ENCODE assay signal across 12 mouse cellular contexts in genomic region chr7:112268761-112269425, GRCm38 (mm10). TPM values are rescaled to one million over a fixed set of nuclear protein-coding genes. Genes with fewer than 3 reads are reported as not detected.
DNase-seq lines count a peak whose midpoint lies in the region; ATAC-seq lines count a peak whose summit lies in the region.
"Had no signal": no experiment of that assay in that cellular context is flagged by ENCODE, and none has a peak within 500 bp of the region (broad histone marks: within the 10 kb centered on the region; RNA-seq: fewer than 3 reads in every experiment).

No protein-coding gene starts in this region.

- 76% methylated on average over 15 of the region's 15 CpGs for WGBS in embryonic facial prominence, embryonic 13.5 days
- WGBS in embryonic facial prominence, embryonic 10.5 days, result 88% methylated on average over 15 of the region's 15 CpGs
- 30% methylated on average over 15 of the region's 15 CpGs for WGBS in heart, embryonic 15.5 days
- 45% methylated on average over 15 of the region's 15 CpGs for WGBS in lung, embryonic 16.5 days

- no peak overlapping the region for H3K9ac ChIP-seq in embryonic facial prominence, embryonic 13.5 days
- H3K9ac ChIP-seq in heart, embryonic 15.5 days, result peak overlapping the region; percentile 39
- peak overlapping the region; percentile 49; the same call in 1 of the 2 replicates for H3K9ac ChIP-seq in lung, embryonic 16.5 days (ENCODE audit: low read length)
- H3K9ac ChIP-seq: kidney, embryonic 15.5 days had no signal

- H3K4me3 ChIP-seq in embryonic facial prominence, embryonic 13.5 days, result no peak overlapping the region
- H3K4me3 ChIP-seq in embryonic facial prominence, embryonic 10.5 days, result no peak overlapping the region
- no peak overlapping the region for H3K4me3 ChIP-seq in heart, embryonic 15.5 days
- no peak overlapping the region for H3K4me3 ChIP-seq in lung, embryonic 16.5 days (ENCODE audit: low read length)
- H3K4me3 ChIP-seq: kidney, embryonic 15.5 days had no signal

- H3K4me1 ChIP-seq in embryonic facial prominence, embryonic 13.5 days, result peaks cover 30% of the 10 kb centered on the region
- H3K4me1 ChIP-seq in embryonic facial prominence, embryonic 10.5 days, result peaks cover 10% of the 10 kb centered on the region
- peaks cover 96% of the 10 kb centered on the region for H3K4me1 ChIP-seq in heart, embryonic 15.5 days (replicated peaks)
- H3K4me1 ChIP-seq in lung, embryonic 16.5 days (replicated peaks; ENCODE audit: control insufficient read depth, insufficient read depth, low read length), result peaks cover 47% of the 10 kb centered on the region

- DNase-seq in embryonic facial prominence, embryonic 10.5 days (ENCODE audit: low spot score), result no peak
- DNase-seq in heart, adult 11 months, result no peak
- no peak for DNase-seq in lung, postnatal 25 days (ENCODE audit: low spot score)
- DNase-seq in telencephalon, adult 2 months (ENCODE audit: low read depth, low spot score), result peak; percentile 32
- DNase-seq in cerebellum, postnatal 36 days, result no peak
- DNase-seq: adrenal gland, postnatal 10 days; cerebellum, adult 9-10 months; thymus, postnatal 14 days had no signal

- H3K9me3 ChIP-seq in embryonic facial prominence, embryonic 13.5 days, result no peaks in the 10 kb centered on the region
- no peaks in the 10 kb centered on the region for H3K9me3 ChIP-seq in embryonic facial prominence, embryonic 10.5 days
- no peaks in the 10 kb centered on the region for H3K9me3 ChIP-seq in heart, embryonic 15.5 days (replicated peaks)
- H3K9me3 ChIP-seq in lung, embryonic 16.5 days (ENCODE audit: control insufficient read depth, low read length), result no peaks in the 10 kb centered on the region
- H3K9me3 ChIP-seq: kidney, embryonic 15.5 days had no signal

- peak overlapping the region; percentile 12 for H3K27ac ChIP-seq in embryonic facial prominence, embryonic 13.5 days
- no peak overlapping the region for H3K27ac ChIP-seq in embryonic facial prominence, embryonic 10.5 days (replicated peaks)
- H3K27ac ChIP-seq in heart, embryonic 15.5 days, result peak overlapping the region; percentile 92
- H3K27ac ChIP-seq in lung, embryonic 16.5 days (ENCODE audit: low read length), result peak overlapping the region; percentile 96
- H3K27ac ChIP-seq: kidney, embryonic 15.5 days had no signal

- H3K36me3 ChIP-seq in embryonic facial prominence, embryonic 13.5 days, result no peaks in the 10 kb centered on the region
- no peaks in the 10 kb centered on the region for H3K36me3 ChIP-seq in embryonic facial prominence, embryonic 10.5 days (replicated peaks)
- H3K36me3 ChIP-seq in heart, embryonic 15.5 days, result peaks cover 15% of the 10 kb centered on the region
- no peaks in the 10 kb centered on the region for H3K36me3 ChIP-seq in lung, embryonic 16.5 days (ENCODE audit: control insufficient read depth, insufficient read depth, low read length)
- H3K36me3 ChIP-seq: kidney, embryonic 15.5 days had no signal

- H3K4me2 ChIP-seq in embryonic facial prominence, embryonic 13.5 days, result no peak overlapping the region
- 0 out of 2 replicates have a peak overlapping the region, but pooled peaks have one; percentile 14 for H3K4me2 ChIP-seq in heart, embryonic 15.5 days
- H3K4me2 ChIP-seq in lung, embryonic 16.5 days (ENCODE audit: low read depth, low read length), result 0 out of 2 replicates have a peak overlapping the region, but pooled peaks have one; percentile 10
- H3K4me2 ChIP-seq: kidney, embryonic 15.5 days had no signal

- no peaks in the 10 kb centered on the region for H3K27me3 ChIP-seq in embryonic facial prominence, embryonic 13.5 days
- H3K27me3 ChIP-seq in embryonic facial prominence, embryonic 10.5 days (replicated peaks; ENCODE audit: low read depth, poor library complexity, severe bottlenecking), result 0 out of 2 replicates have a peak, but pooled peaks cover 7% of the 10 kb centered on the region
- H3K27me3 ChIP-seq in heart, embryonic 15.5 days, result no peaks in the 10 kb centered on the region
- no peaks in the 10 kb centered on the region for H3K27me3 ChIP-seq in lung, embryonic 16.5 days (ENCODE audit: control insufficient read depth, insufficient read depth, low read depth, low read length)

- ATAC-seq in embryonic facial prominence, embryonic 13.5 days (ENCODE audit: insufficient number of reproducible peaks, insufficient read depth, low FRiP score, low TSS enrichment, low read depth), result no peak
- no peak for ATAC-seq in heart, embryonic 15.5 days (replicated peaks; ENCODE audit: insufficient number of reproducible peaks, insufficient read depth, low FRiP score, low read depth)
- ATAC-seq in lung, embryonic 16.5 days (ENCODE audit: low read depth), result peak; percentile 72

RNA-seq across cellular contexts. Expression of gene Mical2, which starts 43.2 kb away (rescaled TPM):
- polyA plus RNA-seq in embryonic facial prominence, embryonic 13.5 days (2015; fragmentation: Nextera tagmentation; extraction: Ambion mirVana), result 4.3 and 5.4 TPM in 2 replicates
- polyA plus RNA-seq in embryonic facial prominence, embryonic 10.5 days (2016; fragmentation: Nextera tagmentation; extraction: Ambion mirVana), result 1.2 and 1.4 TPM in 2 replicates
- 132 and 134 TPM in 2 replicates for polyA plus RNA-seq in heart, embryonic 15.5 days (2015; fragmentation: Nextera tagmentation; extraction: Ambion mirVana)
- polyA plus RNA-seq in lung, embryonic 16.5 days (2015; fragmentation: Nextera tagmentation; extraction: Ambion mirVana), result 27.3 and 27.6 TPM in 2 replicates
